26 mouse cellular contexts compared by ENCODE assay signal in the genomic region with DNA sequence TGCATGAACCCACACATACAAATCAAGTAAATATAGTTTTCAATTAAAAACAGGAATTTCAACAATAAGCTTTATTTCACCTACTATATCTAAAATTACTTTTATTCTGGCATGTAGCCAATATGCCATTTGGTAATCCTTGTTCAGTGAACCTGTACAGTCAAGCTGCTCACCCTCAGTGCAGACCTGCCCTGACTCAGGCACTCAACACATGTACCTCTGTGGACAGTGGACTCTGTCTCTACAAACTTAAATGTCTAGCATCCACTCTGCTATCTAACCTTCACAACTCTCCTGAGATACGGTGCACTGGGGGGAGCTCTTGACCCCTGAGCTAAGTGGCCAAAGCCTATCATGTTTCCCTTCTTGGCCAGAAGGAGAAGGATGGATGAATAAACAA.
"Had no signal": no experiment of that assay in that cellular context is flagged by ENCODE, and none has a peak within 500 bp of the region (broad histone marks: within the 10 kb centered on the region; RNA-seq: fewer than 3 reads in every experiment).

No protein-coding gene starts in this region.

- H3K4me2 ChIP-seq: heart, embryonic 12.5 days; hindbrain, embryonic 12.5 days; hindbrain, embryonic 14.5 days; intestine, embryonic 15.5 days; limb, embryonic 12.5 days; liver, embryonic 11.5 days; liver, embryonic 13.5 days; liver, embryonic 15.5 days had no signal

- H3K27me3 ChIP-seq: heart, embryonic 12.5 days; hindbrain, embryonic 12.5 days; intestine, embryonic 15.5 days; limb, embryonic 12.5 days; liver, embryonic 13.5 days; liver, embryonic 15.5 days had no signal

- H3K36me3 ChIP-seq: heart, embryonic 10.5 days; heart, embryonic 12.5 days; hindbrain, embryonic 10.5 days; hindbrain, embryonic 12.5 days; intestine, embryonic 15.5 days; limb, embryonic 10.5 days; limb, embryonic 12.5 days; liver, embryonic 13.5 days; liver, embryonic 15.5 days had no signal

- DNase-seq: gastrocnemius, adult 2 months; gastrocnemius, postnatal 10 days; gastrocnemius, postnatal 25 days; heart, adult 18-20 months; heart, postnatal 10 days; heart, postnatal 4 days; kidney, adult 2 months; kidney, adult 9 months; kidney, postnatal 25 days; layer of hippocampus, adult 9-11 months; liver; liver, embryonic 13.5 days had no signal

- H3K9ac ChIP-seq: heart, embryonic 12.5 days; hindbrain, embryonic 12.5 days; hindbrain, embryonic 14.5 days; intestine, embryonic 15.5 days; limb, embryonic 12.5 days; liver, embryonic 13.5 days; liver, embryonic 15.5 days had no signal

- H3K4me1 ChIP-seq: liver, embryonic 15.5 days had no signal

- ATAC-seq: forebrain, embryonic 16.5 days; hindbrain, embryonic 16.5 days; intestine, embryonic 15.5 days; intestine, postnatal 0 days had no signal

- H3K4me3 ChIP-seq: gastrocnemius, adult 2 months; heart, embryonic 10.5 days; heart, embryonic 12.5 days; hindbrain, embryonic 10.5 days; hindbrain, embryonic 12.5 days; intestine, embryonic 15.5 days; left cerebral cortex, adult 2 months; limb, embryonic 10.5 days; limb, embryonic 12.5 days; liver, embryonic 13.5 days; liver, embryonic 15.5 days had no signal

- H3K9me3 ChIP-seq: heart, embryonic 10.5 days; hindbrain, embryonic 10.5 days; hindbrain, embryonic 12.5 days; intestine, embryonic 15.5 days; limb, embryonic 10.5 days; limb, embryonic 12.5 days; liver, embryonic 13.5 days; liver, embryonic 15.5 days had no signal

- H3K27ac ChIP-seq: gastrocnemius, adult 2 months; hindbrain, embryonic 12.5 days; hindbrain, embryonic 14.5 days; intestine, embryonic 15.5 days; left cerebral cortex, adult 2 months; limb, embryonic 10.5 days; limb, embryonic 12.5 days; liver, embryonic 13.5 days; liver, embryonic 15.5 days had no signal
